Mouse (Mus musculus) liver, embryonic 15.5 days (tissue): ENCODE measurements at regions not wholly inside any gene's neighbourhood (a gene's known extent, or its start where the extent isn't known, plus 50 kb on each side); places are given as distances from the start of the nearest gene placed in this dataset.

Experiments used
- ATAC-seq: fragments of 200-750 bp; cut with Nextera tagmentation; 2 replicates; pipeline ENCODE4 v1.8.0; 2017; ENCODE audit warnings: moderate number of reproducible peaks, mild to moderate bottlenecking, moderate library complexity; ENCODE audit not compliant: insufficient read depth
- H3K27ac ChIP-seq: fragments of 300-500 bp; sonication (generic); replicated peaks from 2 replicates; pipeline ENCODE4 v1.5.1; 2015; ENCODE audit warnings: mild to moderate bottlenecking, inconsistent platforms
- H3K27me3 ChIP-seq: fragments of 300-500 bp; sonication (generic); 2 replicates; pipeline ENCODE4 v1.6.1; 2015; ENCODE audit warnings: mild to moderate bottlenecking, inconsistent platforms
- H3K36me3 ChIP-seq: fragments of 300-500 bp; sonication (generic); replicated peaks from 2 replicates; pipeline ENCODE4 v1.6.1; 2015; ENCODE audit warnings: moderate library complexity, mild to moderate bottlenecking, inconsistent platforms
- H3K4me1 ChIP-seq: fragments of 300-500 bp; sonication (generic); replicated peaks from 2 replicates; pipeline ENCODE4 v1.6.1; 2015; ENCODE audit warnings: inconsistent platforms
- H3K4me2 ChIP-seq: fragments of 300-500 bp; sonication (generic); 2 replicates; pipeline ENCODE4 v1.6.1; 2015; ENCODE audit warnings: moderate library complexity, mild to moderate bottlenecking, inconsistent platforms
- H3K4me3 ChIP-seq: fragments of 300-500 bp; sonication (generic); replicated peaks from 2 replicates; pipeline ENCODE4 v1.5.1; 2015; ENCODE audit warnings: mild to moderate bottlenecking, inconsistent platforms
- H3K9ac ChIP-seq: fragments of 300-500 bp; sonication (generic); 2 replicates; pipeline ENCODE4 v1.6.1; 2015; ENCODE audit warnings: moderate library complexity, mild to moderate bottlenecking, inconsistent platforms
- H3K9me3 ChIP-seq: fragments of 300-500 bp; sonication (generic); replicated peaks from 2 replicates; pipeline ENCODE4 v1.6.1; 2016; ENCODE audit warnings: inconsistent platforms
- WGBS: fragments of 180-500 bp; shearing (Covaris S2); methylation state at CpG from one replicate; pipeline ENCODE4 v1.1.7; 2015; ENCODE audit warnings: mixed read lengths; ENCODE audit not compliant: insufficient replicate concordance; 5-methylcytosine and 5-hydroxymethylcytosine counted together

- Histone ChIP-seq H3K4me3 (no peak overlapping the region), H3K27ac (no peak overlapping the region), H3K4me2 (no peak overlapping the region), H3K4me1 (no peaks in the 10 kb centered on the region), H3K9me3 (no peaks in the 10 kb centered on the region), H3K27me3 (no peaks in the 10 kb centered on the region), H3K9ac (no peak overlapping the region), H3K36me3 (no peaks in the 10 kb centered on the region)
- 66% methylated on average over 5 of the region's 5 CpGs for WGBS
- no peak for ATAC-seq
Measured at GRCm38 (mm10) chr12:70629371-70629770, 176.5 kb downstream of the Tmx1 start.

GRCm38 (mm10) chr12:70631281-70631680 is 178.4 kb downstream of the Tmx1 start:
- H3K4me2 ChIP-seq = no peak overlapping the region
- H3K27me3 ChIP-seq = no peaks in the 10 kb centered on the region
- H3K36me3 ChIP-seq = no peaks in the 10 kb centered on the region
- H3K9me3 ChIP-seq = no peaks in the 10 kb centered on the region
- H3K4me3 ChIP-seq = no peak overlapping the region
- H3K4me1 ChIP-seq = no peaks in the 10 kb centered on the region
- no peak for ATAC-seq
- H3K27ac ChIP-seq = no peak overlapping the region
- 54% methylated on average over 6 of the region's 6 CpGs for WGBS
- H3K9ac ChIP-seq = no peak overlapping the region

GRCm38 (mm10) chr12:70633194-70633593 is 180.3 kb downstream of the Tmx1 start:
- H3K36me3 ChIP-seq = no peaks in the 10 kb centered on the region
- ATAC-seq = no peak
- no peaks in the 10 kb centered on the region for H3K27me3 ChIP-seq
- no peak overlapping the region for H3K4me2 ChIP-seq
- H3K27ac ChIP-seq = no peak overlapping the region
- 19% methylated on average over 4 of the region's 4 CpGs for WGBS
- no peaks in the 10 kb centered on the region for H3K4me1 ChIP-seq
- no peak overlapping the region for H3K9ac ChIP-seq
- H3K9me3 ChIP-seq = no peaks in the 10 kb centered on the region
- no peak overlapping the region for H3K4me3 ChIP-seq

GRCm38 (mm10) chr12:70633622-70634365 is 180.9 kb downstream of the Tmx1 start:
- WGBS = 23% methylated on average over 13 of the region's 13 CpGs
- Histone ChIP-seq H3K27ac (no peak overlapping the region), H3K9ac (no peak overlapping the region), H3K4me2 (no peak overlapping the region), H3K27me3 (no peaks in the 10 kb centered on the region), H3K4me3 (no peak overlapping the region), H3K9me3 (no peaks in the 10 kb centered on the region), H3K4me1 (no peaks in the 10 kb centered on the region), H3K36me3 (no peaks in the 10 kb centered on the region)
- ATAC-seq = no peak

GRCm38 (mm10) chr12:70635997-70636396 is 183.1 kb downstream of the Tmx1 start:
- Histone ChIP-seq H3K4me3 (no peak overlapping the region), H3K27me3 (no peaks in the 10 kb centered on the region), H3K9me3 (no peaks in the 10 kb centered on the region), H3K27ac (no peak overlapping the region), H3K9ac (no peak overlapping the region), H3K4me1 (no peaks in the 10 kb centered on the region), H3K36me3 (no peaks in the 10 kb centered on the region), H3K4me2 (no peak overlapping the region)
- ATAC-seq = no peak
- 80% methylated on average over 7 of the region's 7 CpGs for WGBS

- H3K36me3 ChIP-seq = no peaks in the 10 kb centered on the region
- H3K9ac ChIP-seq = no peak overlapping the region
- no peak for ATAC-seq
- no peak overlapping the region for H3K4me2 ChIP-seq
- 54% methylated on average over 2 of the region's 2 CpGs for WGBS
- H3K27ac ChIP-seq = no peak overlapping the region
- H3K9me3 ChIP-seq = no peaks in the 10 kb centered on the region
- no peaks in the 10 kb centered on the region for H3K27me3 ChIP-seq
- H3K4me3 ChIP-seq = no peak overlapping the region
- H3K4me1 ChIP-seq = no peaks in the 10 kb centered on the region
Measured at GRCm38 (mm10) chr12:70640186-70640585, 185.1 kb upstream of the Frmd6 start.

GRCm38 (mm10) chr12:70644910-70645309 is 180.4 kb upstream of the Frmd6 start:
- no peak for ATAC-seq
- Histone ChIP-seq H3K36me3 (no peaks in the 10 kb centered on the region), H3K27ac (no peak overlapping the region), H3K4me2 (no peak overlapping the region), H3K4me1 (no peaks in the 10 kb centered on the region), H3K9ac (no peak overlapping the region), H3K27me3 (no peaks in the 10 kb centered on the region), H3K4me3 (no peak overlapping the region), H3K9me3 (no peaks in the 10 kb centered on the region)
- WGBS = 68% methylated on average over 2 of the region's 2 CpGs

DNA sequence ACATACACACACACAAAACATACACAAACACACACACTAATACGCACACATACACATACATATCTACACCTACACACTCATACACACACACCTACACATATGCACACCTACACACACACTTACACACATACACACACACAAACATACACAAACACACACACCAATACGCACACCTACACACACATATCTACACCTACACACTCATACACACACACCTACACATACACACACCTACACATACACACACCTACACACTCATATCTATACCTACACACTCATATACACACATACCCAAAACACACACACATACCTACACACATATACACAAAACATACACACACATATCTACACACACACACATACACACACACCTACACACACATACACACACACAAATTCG is 179.9 kb upstream of the Frmd6 start:
- H3K9me3 ChIP-seq = no peaks in the 10 kb centered on the region
- no peak overlapping the region for H3K27ac ChIP-seq
- no peak for ATAC-seq
- no peak overlapping the region for H3K9ac ChIP-seq
- H3K4me1 ChIP-seq = no peaks in the 10 kb centered on the region
- WGBS = 60% methylated on average over 3 of the region's 3 CpGs
- H3K4me3 ChIP-seq = no peak overlapping the region
- no peaks in the 10 kb centered on the region for H3K36me3 ChIP-seq
- H3K4me2 ChIP-seq = no peak overlapping the region
- no peaks in the 10 kb centered on the region for H3K27me3 ChIP-seq

GRCm38 (mm10) chr12:70647516-70647915 is 177.8 kb upstream of the Frmd6 start:
- Histone ChIP-seq H3K27me3 (no peaks in the 10 kb centered on the region), H3K9me3 (no peaks in the 10 kb centered on the region), H3K36me3 (no peaks in the 10 kb centered on the region), H3K4me1 (no peaks in the 10 kb centered on the region), H3K27ac (no peak overlapping the region), H3K4me2 (no peak overlapping the region), H3K4me3 (no peak overlapping the region), H3K9ac (no peak overlapping the region)
- WGBS = 48% methylated on average over 6 of the region's 6 CpGs
- no peak for ATAC-seq

- 58% methylated on average over 6 of the region's 6 CpGs for WGBS
- Histone ChIP-seq H3K4me2 (no peak overlapping the region), H3K4me3 (no peak overlapping the region), H3K27me3 (no peaks in the 10 kb centered on the region), H3K9me3 (no peaks in the 10 kb centered on the region), H3K36me3 (no peaks in the 10 kb centered on the region), H3K27ac (no peak overlapping the region), H3K4me1 (no peaks in the 10 kb centered on the region), H3K9ac (no peak overlapping the region)
- ATAC-seq = no peak
Measured at GRCm38 (mm10) chr12:70648179-70648811, 177.0 kb upstream of the Frmd6 start.

DNA sequence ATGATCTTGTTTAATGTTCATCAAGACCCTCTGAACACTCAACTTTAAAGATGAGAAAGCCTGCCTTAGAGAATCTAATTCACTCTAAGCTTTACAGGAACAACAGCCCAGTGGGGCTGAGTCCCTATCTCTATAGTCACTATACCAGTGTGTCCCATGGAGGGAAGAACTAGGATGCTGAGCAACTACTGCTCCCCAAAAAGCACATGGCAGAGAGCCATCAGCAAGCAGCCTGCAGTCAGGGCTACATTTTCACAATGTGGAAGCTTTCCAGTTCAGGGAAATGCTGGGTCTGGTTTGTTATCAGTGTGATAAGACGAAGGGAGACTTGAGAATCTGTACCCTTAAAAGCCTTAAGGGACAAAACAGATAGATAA is 176.5 kb upstream of the Frmd6 start:
- Histone ChIP-seq H3K4me3 (no peak overlapping the region), H3K27ac (no peak overlapping the region), H3K9me3 (no peaks in the 10 kb centered on the region), H3K4me1 (no peaks in the 10 kb centered on the region), H3K36me3 (no peaks in the 10 kb centered on the region), H3K27me3 (no peaks in the 10 kb centered on the region), H3K4me2 (no peak overlapping the region), H3K9ac (no peak overlapping the region)
- ATAC-seq = no peak
- WGBS = 11% methylated on average over 1 of the region's 1 CpGs

DNA sequence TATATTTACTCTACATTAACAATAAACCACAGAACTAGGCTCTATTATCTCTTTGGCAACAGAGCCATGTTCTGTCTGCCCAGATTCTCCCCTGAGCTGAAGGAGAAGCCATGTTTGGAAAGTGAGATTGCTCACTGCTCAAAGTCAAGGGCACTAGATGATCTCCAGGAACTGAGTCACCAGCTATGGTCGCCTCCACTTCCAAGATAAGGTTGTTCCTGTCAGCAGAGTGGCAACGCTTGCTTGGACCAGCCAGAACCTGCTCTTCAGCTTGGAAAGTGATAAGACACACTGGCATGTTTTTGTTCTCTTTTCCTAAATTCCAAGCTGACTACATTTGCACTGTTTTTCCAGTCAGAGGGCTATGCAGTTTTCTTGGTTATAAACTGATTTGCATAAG is 175.6 kb upstream of the Frmd6 start:
- Histone ChIP-seq H3K9me3 (no peaks in the 10 kb centered on the region), H3K4me1 (no peaks in the 10 kb centered on the region), H3K27me3 (no peaks in the 10 kb centered on the region), H3K4me3 (no peak overlapping the region), H3K27ac (no peak overlapping the region), H3K9ac (no peak overlapping the region), H3K36me3 (no peaks in the 10 kb centered on the region), H3K4me2 (no peak overlapping the region)
- WGBS = 9% methylated on average over 2 of the region's 2 CpGs
- no peak for ATAC-seq
